Mouse (Mus musculus) erythroblast, embryonic 14.5 days (primary cell): ENCODE measurements around the gene Rbfox3. TPM values are rescaled to one million over a fixed set of nuclear protein-coding genes. Genes with fewer than 3 reads are reported as not detected.

Experiments used
- H3K27me3 ChIP-seq: 2 replicates; pipeline ENCODE4 v1.6.1; 2012; ENCODE audit warnings: inconsistent platforms; ENCODE audit not compliant: control insufficient read depth
- H3K36me3 ChIP-seq: 2 replicates; pipeline ENCODE4 v1.6.1; 2012; ENCODE audit warnings: mild to moderate bottlenecking, inconsistent platforms; ENCODE audit not compliant: control insufficient read depth
- H3K4me1 ChIP-seq: 2 replicates; pipeline ENCODE4 v1.6.1; 2012; ENCODE audit warnings: inconsistent platforms; ENCODE audit not compliant: control insufficient read depth
- H3K4me3 ChIP-seq: replicated peaks from 2 replicates; pipeline ENCODE3; 2012; ENCODE audit warnings: moderate library complexity, mild to moderate bottlenecking, inconsistent platforms
- H3K9me3 ChIP-seq: 2 replicates; pipeline ENCODE4 v1.6.1; 2012; ENCODE audit warnings: low read length, inconsistent platforms, mixed read lengths; ENCODE audit not compliant: control insufficient read depth
- GATA1 ChIP-seq: IDR thresholded peaks from 2 replicates; pipeline ENCODE4 v1.6.1; 2012; ENCODE audit warnings: low read length, inconsistent platforms, mixed read lengths
- TAL1 ChIP-seq: IDR thresholded peaks from 3 replicates; pipeline ENCODE4 v1.6.1; 2012; ENCODE audit warnings: low read length, inconsistent platforms, mixed read lengths
- polyA plus RNA-seq: library from polyadenylated mRNA; stranded (reverse); fragments of >175 nt; gene quantifications from 2 replicates; pipeline ENCODE4 v1.2.3, GENCODE M21; 2012

Rbfox3 gene
- polyA plus RNA-seq, 1 experiment, result 0.02 TPM

GRCm38 (mm10) chr11:118471676-118472075, 439.7 kb downstream of the Rbfox3 start:
- TF ChIP-seq TAL1 (no peak), GATA1 (no peak)
- Histone ChIP-seq H3K36me3 (no peaks in the 10 kb centered on the region), H3K4me1 (peaks cover 60% of the 10 kb centered on the region), H3K4me3 (no peak overlapping the region), H3K27me3 (no peaks in the 10 kb centered on the region), H3K9me3 (no peaks in the 10 kb centered on the region)

GRCm38 (mm10) chr11:118470234-118470966, 441.0 kb downstream of the Rbfox3 start:
- TF ChIP-seq GATA1 (no peak), TAL1 (no peak)
- H3K36me3 ChIP-seq, result no peaks in the 10 kb centered on the region
- no peaks in the 10 kb centered on the region for H3K9me3 ChIP-seq
- H3K4me1 ChIP-seq, result peaks cover 52% of the 10 kb centered on the region
- no peaks in the 10 kb centered on the region for H3K27me3 ChIP-seq
- H3K4me3 ChIP-seq, result no peak overlapping the region

- TF ChIP-seq GATA1 (no peak), TAL1 (no peak)
- no peaks in the 10 kb centered on the region for H3K27me3 ChIP-seq
- no peaks in the 10 kb centered on the region for H3K36me3 ChIP-seq
- H3K4me1 ChIP-seq, result peaks cover 45% of the 10 kb centered on the region
- H3K9me3 ChIP-seq, result no peaks in the 10 kb centered on the region
- H3K4me3 ChIP-seq, result no peak overlapping the region
Observed at GRCm38 (mm10) chr11:118469509-118470160, 441.8 kb downstream of the Rbfox3 start.

GRCm38 (mm10) chr11:118467441-118468035, 443.9 kb downstream of the Rbfox3 start:
- H3K36me3 ChIP-seq, result no peaks in the 10 kb centered on the region
- TF ChIP-seq GATA1 (no peak), TAL1 (no peak)
- H3K4me1 ChIP-seq, result peaks cover 29% of the 10 kb centered on the region
- H3K9me3 ChIP-seq, result no peaks in the 10 kb centered on the region
- H3K27me3 ChIP-seq, result no peaks in the 10 kb centered on the region
- no peak overlapping the region for H3K4me3 ChIP-seq

- no peaks in the 10 kb centered on the region for H3K27me3 ChIP-seq
- H3K4me1 ChIP-seq, result no peaks in the 10 kb centered on the region; the same call in 1 of the 2 replicates
- TF ChIP-seq TAL1, result no peak
- no peak for TF ChIP-seq GATA1
- H3K36me3 ChIP-seq, result no peaks in the 10 kb centered on the region
- H3K9me3 ChIP-seq, result peaks cover 5% of the 10 kb centered on the region
- no peak overlapping the region for H3K4me3 ChIP-seq
Observed at GRCm38 (mm10) chr11:118460280-118460679, 451.1 kb downstream of the Rbfox3 start.

- peaks cover 5% of the 10 kb centered on the region for H3K9me3 ChIP-seq
- H3K4me3 ChIP-seq, result no peak overlapping the region
- no peaks in the 10 kb centered on the region for H3K27me3 ChIP-seq
- no peaks in the 10 kb centered on the region for H3K36me3 ChIP-seq
- TF ChIP-seq TAL1, result no peak
- TF ChIP-seq GATA1, result no peak
- no peaks in the 10 kb centered on the region; the same call in 1 of the 2 replicates for H3K4me1 ChIP-seq
Observed at GRCm38 (mm10) chr11:118459536-118459935, 451.9 kb downstream of the Rbfox3 start.

- no peak overlapping the region for H3K4me3 ChIP-seq
- no peaks in the 10 kb centered on the region for H3K4me1 ChIP-seq
- no peak for TF ChIP-seq TAL1
- no peak for TF ChIP-seq GATA1
- H3K36me3 ChIP-seq, result no peaks in the 10 kb centered on the region
- H3K27me3 ChIP-seq, result no peaks in the 10 kb centered on the region
- H3K9me3 ChIP-seq, result peaks cover 5% of the 10 kb centered on the region
Observed at GRCm38 (mm10) chr11:118459051-118459450, 452.3 kb downstream of the Rbfox3 start.

GRCm38 (mm10) chr11:118456937-118457336, 454.5 kb downstream of the Rbfox3 start:
- Histone ChIP-seq H3K4me3 (no peak overlapping the region), H3K36me3 (no peaks in the 10 kb centered on the region), H3K27me3 (no peaks in the 10 kb centered on the region), H3K4me1 (no peaks in the 10 kb centered on the region), H3K9me3 (peaks cover 5% of the 10 kb centered on the region)
- TF ChIP-seq TAL1, result no peak
- TF ChIP-seq GATA1, result no peak

GRCm38 (mm10) chr11:118455788-118456187, 455.6 kb downstream of the Rbfox3 start:
- TF ChIP-seq GATA1 (no peak), TAL1 (no peak)
- no peaks in the 10 kb centered on the region for H3K36me3 ChIP-seq
- H3K4me3 ChIP-seq, result no peak overlapping the region
- peaks cover 5% of the 10 kb centered on the region for H3K9me3 ChIP-seq
- no peaks in the 10 kb centered on the region for H3K4me1 ChIP-seq
- no peaks in the 10 kb centered on the region for H3K27me3 ChIP-seq
